Mouse (Mus musculus) erythroblast, embryonic 14.5 days (primary cell): Measurements from ENCODE around the gene Hmmr. TPM values are rescaled to one million over a fixed set of nuclear protein-coding genes. Genes with fewer than 3 reads are reported as not detected.

Experiments used
- H3K27me3 ChIP-seq: 2 replicates; pipeline ENCODE4 v1.6.1; 2012; ENCODE audit warnings: inconsistent platforms; ENCODE audit not compliant: control insufficient read depth
- H3K36me3 ChIP-seq: 2 replicates; pipeline ENCODE4 v1.6.1; 2012; ENCODE audit warnings: mild to moderate bottlenecking, inconsistent platforms; ENCODE audit not compliant: control insufficient read depth
- H3K4me1 ChIP-seq: 2 replicates; pipeline ENCODE4 v1.6.1; 2012; ENCODE audit warnings: inconsistent platforms; ENCODE audit not compliant: control insufficient read depth
- H3K4me3 ChIP-seq: replicated peaks from 2 replicates; pipeline ENCODE3; 2012; ENCODE audit warnings: moderate library complexity, mild to moderate bottlenecking, inconsistent platforms
- H3K9me3 ChIP-seq: 2 replicates; pipeline ENCODE4 v1.6.1; 2012; ENCODE audit warnings: low read length, inconsistent platforms, mixed read lengths; ENCODE audit not compliant: control insufficient read depth
- GATA1 ChIP-seq: IDR thresholded peaks from 2 replicates; pipeline ENCODE4 v1.6.1; 2012; ENCODE audit warnings: low read length, inconsistent platforms, mixed read lengths
- TAL1 ChIP-seq: IDR thresholded peaks from 3 replicates; pipeline ENCODE4 v1.6.1; 2012; ENCODE audit warnings: low read length, inconsistent platforms, mixed read lengths
- polyA plus RNA-seq: library from polyadenylated mRNA; stranded (reverse); fragments of >175 nt; gene quantifications from 2 replicates; pipeline ENCODE4 v1.2.3, GENCODE M21; 2012

Hmmr gene
- polyA plus RNA-seq, 1 experiment = 2.1 TPM

DNA sequence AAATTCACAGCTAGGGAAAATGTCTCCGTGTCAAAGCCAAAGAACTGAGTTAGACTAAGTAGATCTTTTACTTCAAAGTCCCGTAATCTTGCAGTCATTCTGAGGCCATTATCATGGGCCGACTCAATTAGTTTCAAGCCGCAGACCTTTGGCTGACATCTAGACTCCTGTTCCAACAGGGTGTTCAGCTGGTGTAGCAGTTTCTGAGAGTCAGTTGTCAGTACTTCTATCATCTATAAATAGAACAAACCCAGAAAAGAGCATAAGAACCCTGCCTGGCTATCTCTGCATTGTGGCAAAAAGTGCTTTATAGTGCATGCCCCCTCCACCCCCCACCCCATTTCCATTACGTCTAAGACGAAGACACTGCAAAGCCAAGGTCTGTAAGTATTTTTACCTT is 20.6 kb upstream of the Hmmr start:
- TF ChIP-seq TAL1 (no peak), GATA1 (no peak)
- Histone ChIP-seq H3K4me3 (peak overlapping the region; percentile 80), H3K27me3 (no peaks in the 10 kb centered on the region), H3K36me3 (peaks cover 29% of the 10 kb centered on the region), H3K4me1 (peaks cover 22% of the 10 kb centered on the region), H3K9me3 (no peaks in the 10 kb centered on the region)

DNA sequence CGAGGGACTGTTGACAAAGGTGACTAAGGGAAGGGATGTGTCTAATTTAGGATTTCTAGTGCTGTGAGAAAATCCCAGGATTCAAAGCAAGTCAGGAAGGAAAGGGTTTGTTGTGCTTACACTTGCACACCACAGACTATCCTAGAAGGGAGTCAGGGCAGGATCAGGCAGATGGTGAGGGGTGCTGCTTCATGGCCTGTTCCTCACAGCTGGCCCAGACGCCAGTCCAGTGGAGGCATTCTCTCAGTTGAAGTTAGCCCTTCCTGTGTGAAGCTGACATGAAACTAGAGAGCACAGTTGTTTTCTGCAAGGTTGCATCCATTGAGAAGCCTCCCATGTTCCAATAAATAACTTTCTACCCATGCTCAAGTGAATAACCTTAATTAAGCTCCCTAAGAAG is 14.5 kb upstream of the Hmmr start:
- TF ChIP-seq GATA1 = no peak
- Histone ChIP-seq H3K36me3 (peaks cover 41% of the 10 kb centered on the region), H3K27me3 (no peaks in the 10 kb centered on the region), H3K4me1 (no peaks in the 10 kb centered on the region), H3K9me3 (no peaks in the 10 kb centered on the region), H3K4me3 (no peak overlapping the region)

DNA sequence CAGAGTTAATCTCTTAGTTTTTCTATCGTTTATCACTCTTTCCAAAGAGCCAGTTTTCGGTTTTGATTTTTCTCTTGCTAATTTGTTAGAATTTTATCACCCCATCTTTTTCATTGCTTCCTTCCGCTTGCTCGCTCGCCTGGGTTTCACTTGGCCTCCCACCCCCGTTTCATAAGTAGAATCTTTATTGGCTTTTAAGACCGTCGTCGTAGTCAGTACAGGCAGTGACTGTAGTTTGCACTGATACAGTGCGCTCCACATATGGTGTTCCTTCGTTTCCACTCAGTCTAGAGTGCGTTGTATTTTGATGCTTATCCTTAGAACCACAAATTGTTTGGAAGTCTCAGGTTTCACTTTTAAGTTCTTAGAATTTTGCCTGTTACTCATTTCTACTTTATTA is 13.1 kb upstream of the Hmmr start:
- H3K9me3 ChIP-seq = no peaks in the 10 kb centered on the region
- no peaks in the 10 kb centered on the region for H3K27me3 ChIP-seq
- no peak overlapping the region for H3K4me3 ChIP-seq
- TF ChIP-seq GATA1 (no peak), TAL1 (no peak)
- peaks cover 40% of the 10 kb centered on the region for H3K36me3 ChIP-seq
- peaks cover 3% of the 10 kb centered on the region; the same call in 1 of the 2 replicates for H3K4me1 ChIP-seq

DNA sequence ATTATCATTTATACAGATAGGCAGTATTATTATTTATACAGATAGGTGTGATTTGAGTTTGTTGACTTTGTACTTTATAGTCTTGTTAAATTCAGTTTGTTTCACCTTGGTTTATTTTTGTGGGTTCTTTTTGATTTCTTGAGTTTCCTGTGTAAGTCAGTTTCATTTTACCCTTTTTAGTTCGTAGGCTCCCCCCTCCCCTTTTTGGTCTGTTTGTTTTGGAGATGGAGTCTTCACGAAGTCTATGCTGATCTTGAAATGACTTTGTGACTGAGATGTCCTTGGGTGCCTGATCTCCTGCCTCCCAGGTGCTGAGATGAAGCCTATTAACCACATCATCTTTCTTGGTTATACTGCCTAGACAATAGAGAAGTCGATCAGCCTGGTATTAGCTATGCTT is 11.1 kb upstream of the Hmmr start:
- TF ChIP-seq GATA1 (no peak), TAL1 (no peak)
- Histone ChIP-seq H3K4me1 (peaks cover 3% of the 10 kb centered on the region; the same call in 1 of the 2 replicates), H3K27me3 (no peaks in the 10 kb centered on the region), H3K36me3 (peaks cover 41% of the 10 kb centered on the region), H3K9me3 (no peaks in the 10 kb centered on the region), H3K4me3 (no peak overlapping the region)

DNA sequence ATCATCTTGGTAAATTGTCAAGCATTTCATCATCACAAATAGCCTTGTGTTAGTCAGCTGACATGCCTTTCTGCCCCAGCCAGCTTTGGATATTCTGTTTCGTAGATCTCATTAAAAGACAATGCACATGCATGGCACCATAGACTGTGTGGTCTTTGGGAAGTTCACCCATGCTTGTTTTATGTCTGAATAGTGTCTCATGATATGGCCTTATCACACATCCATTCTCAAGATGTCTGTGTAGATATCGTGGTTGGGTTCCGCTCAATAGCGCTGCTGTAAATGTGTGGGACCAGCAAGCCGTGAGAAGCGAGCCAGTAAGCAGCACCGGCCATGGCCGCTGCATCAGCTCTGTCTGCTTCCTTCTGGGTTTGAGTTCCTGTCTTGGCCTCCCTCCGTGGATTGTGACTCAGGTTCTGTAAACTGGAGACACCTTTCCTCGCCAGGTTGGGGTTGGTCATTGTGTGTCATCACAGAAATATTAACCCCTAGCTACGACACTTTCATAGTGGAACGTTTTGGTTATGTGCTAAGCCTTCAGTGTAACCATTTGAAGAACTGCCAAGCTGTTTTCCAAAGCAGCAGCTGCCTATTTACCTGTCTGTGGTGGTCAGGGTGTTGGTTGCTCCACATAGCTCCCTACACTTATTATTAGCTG is 8.5 kb upstream of the Hmmr start:
- TF ChIP-seq GATA1 (no peak), TAL1 (no peak)
- Histone ChIP-seq H3K27me3 (no peaks in the 10 kb centered on the region), H3K9me3 (no peaks in the 10 kb centered on the region), H3K4me3 (no peak overlapping the region), H3K36me3 (peaks cover 63% of the 10 kb centered on the region), H3K4me1 (peaks cover 3% of the 10 kb centered on the region; the same call in 1 of the 2 replicates)

DNA sequence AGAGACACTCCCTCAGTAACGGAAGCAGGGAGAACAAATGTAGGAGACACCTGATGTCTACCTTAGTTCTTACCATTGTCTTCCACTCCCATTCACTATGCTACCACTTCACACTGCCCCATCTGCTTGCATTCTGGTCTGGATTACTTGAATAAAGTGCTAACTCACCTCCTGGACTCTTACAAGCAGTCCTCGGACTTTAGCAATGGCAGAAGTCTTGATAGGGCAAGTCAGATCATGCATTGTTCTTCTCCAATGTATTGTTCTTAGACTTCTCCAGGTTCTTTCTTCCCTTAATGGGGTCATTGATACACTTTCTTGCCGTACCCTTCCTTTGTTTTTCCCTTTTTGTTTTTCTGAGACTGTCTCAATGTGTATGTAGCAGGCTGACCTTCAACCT is 4.1 kb upstream of the Hmmr start:
- no peaks in the 10 kb centered on the region for H3K9me3 ChIP-seq
- H3K4me1 ChIP-seq = peaks cover 19% of the 10 kb centered on the region
- H3K4me3 ChIP-seq = no peak overlapping the region
- peaks cover 65% of the 10 kb centered on the region for H3K36me3 ChIP-seq
- H3K27me3 ChIP-seq = no peaks in the 10 kb centered on the region
- TF ChIP-seq TAL1 (no peak), GATA1 (no peak)

DNA sequence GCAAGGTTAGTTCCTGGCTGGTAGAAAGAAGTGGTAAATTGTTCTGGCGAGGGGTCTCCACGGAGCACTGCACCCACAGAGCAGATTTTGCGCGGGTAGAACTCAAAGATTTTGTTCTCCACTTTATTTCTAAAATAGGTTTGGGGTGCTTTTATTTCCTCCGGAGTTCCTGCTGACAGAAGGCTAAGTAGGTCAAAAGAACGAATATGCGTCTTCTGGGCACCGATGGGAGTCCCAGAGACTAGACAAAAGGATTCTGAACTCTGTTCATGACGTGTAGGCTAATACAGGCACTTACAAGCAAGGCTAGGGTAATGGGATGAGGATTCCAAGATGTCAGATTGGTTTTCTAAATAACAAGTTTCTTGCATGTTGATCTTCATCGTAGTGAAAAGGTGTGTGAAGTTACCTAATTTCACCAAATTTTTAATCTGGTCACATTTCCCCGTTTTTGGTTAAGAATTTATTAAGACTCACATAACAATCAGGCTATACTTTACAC is 1.1 kb upstream of the Hmmr start:
- H3K9me3 ChIP-seq = no peaks in the 10 kb centered on the region
- peak overlapping the region; percentile 88 for H3K4me3 ChIP-seq
- H3K4me1 ChIP-seq = peaks cover 36% of the 10 kb centered on the region
- TF ChIP-seq GATA1 (no peak), TAL1 (no peak)
- no peaks in the 10 kb centered on the region for H3K27me3 ChIP-seq
- peaks cover 70% of the 10 kb centered on the region for H3K36me3 ChIP-seq

DNA sequence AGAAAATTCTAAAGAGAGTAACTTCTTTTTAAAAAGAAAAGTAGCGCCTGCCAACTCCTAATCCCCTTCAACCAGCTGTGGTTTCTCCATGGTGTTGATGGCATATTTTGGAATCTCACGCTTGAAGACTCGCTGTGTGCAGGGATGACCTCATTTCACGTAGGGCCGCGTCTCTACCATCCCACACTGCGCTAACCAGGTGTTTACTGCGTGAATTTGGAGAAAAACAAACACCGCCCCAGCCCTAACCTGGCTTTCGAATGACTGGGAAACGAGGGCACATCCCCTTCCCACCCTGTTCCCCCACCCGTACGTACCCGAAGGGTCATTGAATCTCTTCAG is 254 bp downstream of the Hmmr start:
- no peak for TF ChIP-seq TAL1
- TF ChIP-seq GATA1 = no peak
- H3K4me1 ChIP-seq = peaks cover 36% of the 10 kb centered on the region
- no peaks in the 10 kb centered on the region for H3K9me3 ChIP-seq
- H3K36me3 ChIP-seq = peaks cover 70% of the 10 kb centered on the region
- no peaks in the 10 kb centered on the region for H3K27me3 ChIP-seq
- H3K4me3 ChIP-seq = peak overlapping the region; percentile 88

DNA sequence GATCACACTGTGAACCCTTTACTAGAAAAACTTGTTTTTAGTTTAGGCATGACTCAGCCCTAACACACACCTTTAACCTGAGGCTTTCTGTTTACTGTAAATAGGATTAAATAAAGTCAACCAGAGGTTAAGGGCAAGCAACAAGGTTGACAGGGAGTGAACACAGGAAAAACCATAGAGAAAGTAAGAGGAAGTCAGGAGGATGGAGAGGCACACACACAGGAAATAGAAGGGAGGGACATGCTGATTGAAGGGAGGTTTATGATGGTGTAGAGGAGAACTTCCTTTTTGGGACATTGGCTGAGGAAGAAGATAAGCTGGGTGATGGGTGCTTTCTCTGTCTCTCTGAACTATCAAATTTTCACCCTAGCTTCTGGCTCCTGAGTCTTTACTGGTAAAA is 14.9 kb downstream of the Hmmr start:
- Histone ChIP-seq H3K36me3 (peaks cover 100% of the 10 kb centered on the region), H3K4me3 (no peak overlapping the region), H3K27me3 (no peaks in the 10 kb centered on the region), H3K4me1 (no peaks in the 10 kb centered on the region), H3K9me3 (no peaks in the 10 kb centered on the region)
- TF ChIP-seq TAL1 = no peak
- no peak for TF ChIP-seq GATA1

DNA sequence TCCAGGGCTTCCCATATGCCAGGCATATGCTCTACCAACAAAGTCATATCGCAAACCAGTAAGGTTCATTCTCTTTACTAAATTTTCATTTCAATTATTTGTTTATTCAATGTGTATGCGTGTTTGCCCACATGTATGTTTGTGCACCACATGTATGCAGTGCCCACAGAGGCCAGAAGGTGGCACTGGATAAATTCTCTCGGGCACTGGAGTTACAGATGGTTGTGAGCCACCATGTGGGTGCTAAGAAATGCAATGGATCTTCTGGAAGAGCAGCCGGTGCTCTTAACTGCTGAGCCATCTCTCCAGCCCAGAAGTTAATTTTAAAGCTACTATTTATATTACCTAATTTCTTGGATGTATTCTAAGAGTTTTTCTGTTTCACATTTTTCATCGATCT is 17.7 kb downstream of the Hmmr start:
- Histone ChIP-seq H3K9me3 (no peaks in the 10 kb centered on the region), H3K4me3 (no peak overlapping the region), H3K27me3 (no peaks in the 10 kb centered on the region), H3K4me1 (no peaks in the 10 kb centered on the region), H3K36me3 (peaks cover 100% of the 10 kb centered on the region)
- TF ChIP-seq TAL1 (no peak), GATA1 (no peak)
